Mouse (Mus musculus): ENCODE measurements around the gene Obp1a. TPM values are rescaled to one million over a fixed set of nuclear protein-coding genes. Genes with fewer than 3 reads are reported as not detected.

The Obp1a gene
- not detected for total RNA-seq (2021)
- long read RNA-seq, experiment 1, result 0 reads
- long read RNA-seq, experiment 2, result 0 reads

GRCm38 (mm10) chrX:78091274-78091673 is at the start of gene Obp1a:
Obp1a (minus strand) TSS chrX:78091374.
- no peak for DNase-seq (ENCODE audit: low spot score in 2 of 2)

- DNase-seq (ENCODE audit: low spot score in 2 of 2), result no peak
These were observed 34.0 kb upstream of the Obp1a start, which contains the start of gene Gm5938 for GRCm38 (mm10) chrX:78125167-78125566. Gm5938 (plus strand) TSS chrX:78125467.

Other genes with a start within 250 kb of the Obp1a start
- not detected for gene Pbsn, start 237.8 kb downstream of the Obp1a start, total RNA-seq (2021)
- gene Gm14744, start 226.6 kb downstream of the Obp1a start, total RNA-seq (2021), result not detected
- gene 5430402E10Rik, start 166.3 kb downstream of the Obp1a start, total RNA-seq (2021), result not detected
- not detected for gene Gm5938, start 34.1 kb upstream of the Obp1a start, total RNA-seq (2021)
- gene Obp1b, start 95.4 kb upstream of the Obp1a start, total RNA-seq (2021), result not detected
- not detected for gene Gm14743, start 154.5 kb upstream of the Obp1a start, total RNA-seq (2021)